Mouse (Mus musculus) hindbrain, embryonic 14.5 days (tissue): ENCODE results near the gene Tnrc6c. TPM values are rescaled to one million over a fixed set of nuclear protein-coding genes. Genes with fewer than 3 reads are reported as not detected.

Experiments
- ATAC-seq: fragments of 200-750 bp; cut with Nextera tagmentation; 2 replicates; pipeline ENCODE4 v1.8.0; 2017; ENCODE audit warnings: moderate number of reproducible peaks, mild to moderate bottlenecking, moderate TSS enrichment, moderate library complexity; ENCODE audit not compliant: low FRiP score
- DNase-seq: peaks from one replicate; pipeline ENCODE4 v3.0.0-alpha.2; 2015; ENCODE audit warnings: low spot score
- H3K27ac ChIP-seq: fragments of 300-500 bp; sonication (generic); 2 replicates; pipeline ENCODE4 v1.5.1; 2014; ENCODE audit warnings: mild to moderate bottlenecking, moderate library complexity
- H3K27me3 ChIP-seq: fragments of 300-500 bp; sonication (generic); 2 replicates; pipeline ENCODE4 v1.6.1; 2014; ENCODE audit warnings: mild to moderate bottlenecking, low read length, mixed read lengths; ENCODE audit not compliant: control insufficient read depth, insufficient read depth
- H3K36me3 ChIP-seq: fragments of 300-500 bp; sonication (generic); replicated peaks from 2 replicates; pipeline ENCODE4 v1.6.1; 2014; ENCODE audit not compliant: control insufficient read depth, insufficient read depth
- H3K4me1 ChIP-seq: fragments of 300-500 bp; sonication (generic); replicated peaks from 2 replicates; pipeline ENCODE4 v1.6.1; 2014; ENCODE audit warnings: antibody characterized with exemption, low read length, mixed read lengths; ENCODE audit not compliant: control insufficient read depth, insufficient read depth
- H3K4me2 ChIP-seq: fragments of 300-500 bp; sonication (generic); replicated peaks from 2 replicates; pipeline ENCODE4 v1.6.1; 2014; ENCODE audit warnings: mild to moderate bottlenecking, moderate library complexity
- H3K4me3 ChIP-seq: fragments of 300-500 bp; sonication (generic); replicated peaks from 2 replicates; pipeline ENCODE4 v1.5.1; 2014; ENCODE audit warnings: mild to moderate bottlenecking, low read length
- H3K9ac ChIP-seq: fragments of 300-500 bp; sonication (generic); 2 replicates; pipeline ENCODE4 v1.6.1; 2014
- H3K9me3 ChIP-seq: fragments of 300-500 bp; sonication (generic); 2 replicates; pipeline ENCODE4 v1.6.1; 2016; ENCODE audit warnings: low read length; ENCODE audit not compliant: control insufficient read depth
- WGBS: fragments of 180-500 bp; shearing (Covaris S2); extraction: QIAGEN DNeasy Blood & Tissue Kit; methylation state at CpG from one replicate; pipeline ENCODE4 v1.1.7; 2014; 5-methylcytosine and 5-hydroxymethylcytosine counted together
- polyA plus RNA-seq: library from polyadenylated mRNA; unstranded; fragments of >200 nt; fragmentation: Nextera tagmentation; extraction: Ambion mirVana; gene quantifications from 2 replicates; pipeline ENCODE4 v1.2.1, GENCODE M21; 2014

Tnrc6c gene
- polyA plus RNA-seq, 1 experiment from 2014 or later: 25.1 TPM

- DNase-seq: no peak
- Histone ChIP-seq H3K4me1 (0 out of 2 replicates have a peak, but pooled peaks cover 3% of the 10 kb centered on the region), H3K36me3 (no peaks in the 10 kb centered on the region), H3K4me2 (no peak overlapping the region), H3K9ac (no peak overlapping the region), H3K27ac (no peak overlapping the region), H3K9me3 (no peaks in the 10 kb centered on the region), H3K27me3 (no peaks in the 10 kb centered on the region), H3K4me3 (no peak overlapping the region)
- no peak for ATAC-seq
- WGBS: 93% methylated on average over 7 of the region's 7 CpGs
These were observed 118.3 kb downstream of the Tnrc6c start for GRCm38 (mm10) chr11:117772352-117772751.

DNA sequence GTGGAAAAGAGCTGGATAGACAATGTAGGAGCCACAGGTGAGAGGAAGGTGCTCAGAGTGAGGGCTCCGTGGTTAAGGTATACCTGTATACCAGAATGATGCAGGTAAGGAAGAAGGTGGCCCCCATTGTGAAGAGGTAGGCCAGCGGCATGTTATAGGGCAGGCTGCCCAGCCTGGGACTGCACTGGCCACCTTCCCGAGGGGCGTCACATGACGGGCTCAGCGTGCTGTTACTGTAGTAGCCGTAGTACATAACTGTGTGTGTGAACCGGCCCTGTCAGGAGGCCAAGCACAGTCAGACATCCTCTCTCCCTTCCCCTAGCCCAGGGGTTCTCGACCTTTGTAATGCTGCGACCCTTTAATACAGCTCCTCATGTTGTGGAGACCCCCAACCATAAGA is 120.8 kb downstream of the Tnrc6c start:
- WGBS: 92% methylated on average over 10 of the region's 10 CpGs
- no peak overlapping the region for H3K4me3 ChIP-seq
- peaks cover 14% of the 10 kb centered on the region for H3K4me1 ChIP-seq
- ATAC-seq (no peak), DNase-seq (no peak)
- H3K9ac ChIP-seq: no peak overlapping the region
- no peaks in the 10 kb centered on the region for H3K9me3 ChIP-seq
- H3K27ac ChIP-seq: no peak overlapping the region
- H3K36me3 ChIP-seq: no peaks in the 10 kb centered on the region
- peaks cover 2% of the 10 kb centered on the region; the same call in 1 of the 2 replicates for H3K27me3 ChIP-seq
- no peak overlapping the region for H3K4me2 ChIP-seq

DNA sequence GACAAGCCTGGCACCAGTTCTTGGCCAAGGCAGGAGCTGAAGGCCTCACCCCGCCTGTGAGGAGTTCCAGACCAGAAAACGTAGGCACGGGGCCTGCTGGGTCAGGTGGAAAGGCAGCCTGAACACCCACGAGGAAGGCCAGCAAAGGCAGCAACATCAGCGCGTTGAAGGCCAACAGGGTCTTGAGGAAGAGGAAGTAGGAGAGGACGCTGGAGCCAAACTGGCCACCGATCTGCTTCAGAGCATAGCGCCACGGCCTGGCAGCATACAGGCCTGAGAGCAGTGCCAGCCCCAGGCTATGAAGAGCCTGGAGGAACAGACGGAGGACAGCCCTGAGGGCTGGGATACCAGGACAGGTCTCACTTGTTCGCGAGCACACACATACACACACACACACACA is 121.5 kb downstream of the Tnrc6c start:
- no peak overlapping the region for H3K4me3 ChIP-seq
- no peak for ATAC-seq
- WGBS: 92% methylated on average over 11 of the region's 13 CpGs

GRCm38 (mm10) chr11:117776085-117776792 is 122.2 kb downstream of the Tnrc6c start:
- H3K9me3 ChIP-seq: no peaks in the 10 kb centered on the region
- H3K9ac ChIP-seq: no peak overlapping the region
- H3K4me2 ChIP-seq: no peak overlapping the region
- peaks cover 15% of the 10 kb centered on the region for H3K27me3 ChIP-seq
- peaks cover 20% of the 10 kb centered on the region for H3K4me1 ChIP-seq
- 90% methylated on average over 14 of the region's 14 CpGs for WGBS
- ATAC-seq (no peak), DNase-seq (no peak)
- H3K4me3 ChIP-seq: no peak overlapping the region
- H3K36me3 ChIP-seq: no peaks in the 10 kb centered on the region
- no peak overlapping the region for H3K27ac ChIP-seq

More for the DNA sequence above, 121.5 kb downstream of the Tnrc6c start:
- H3K9ac ChIP-seq: no peak overlapping the region
- peaks cover 8% of the 10 kb centered on the region for H3K27me3 ChIP-seq
- no peak overlapping the region for H3K4me2 ChIP-seq
- H3K9me3 ChIP-seq: no peaks in the 10 kb centered on the region
- no peak for DNase-seq
- H3K36me3 ChIP-seq: no peaks in the 10 kb centered on the region
- H3K4me1 ChIP-seq: peaks cover 16% of the 10 kb centered on the region
- no peak overlapping the region for H3K27ac ChIP-seq

DNA sequence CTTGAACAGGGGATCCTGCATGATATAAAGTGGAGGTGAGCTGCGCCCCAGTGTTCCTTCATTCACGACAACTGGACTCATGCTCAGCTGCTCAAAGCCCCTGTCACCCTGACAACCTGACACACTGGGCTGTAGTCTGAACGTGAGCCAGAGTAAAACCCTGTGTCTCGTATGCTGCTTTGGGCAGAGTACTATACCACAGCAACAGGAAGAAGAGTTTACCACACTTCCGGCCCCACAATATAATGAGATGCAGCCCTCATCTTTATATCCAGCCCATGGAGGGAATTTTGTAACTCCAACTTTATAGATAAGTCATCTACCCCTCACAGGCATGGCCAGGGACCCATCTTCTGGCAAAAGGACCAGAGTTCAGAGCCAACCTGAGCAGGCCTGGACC is 123.0 kb downstream of the Tnrc6c start:
- H3K9me3 ChIP-seq: no peaks in the 10 kb centered on the region
- no peak for DNase-seq
- no peak overlapping the region for H3K9ac ChIP-seq
- no peak overlapping the region for H3K4me2 ChIP-seq
- ATAC-seq: no peak
- no peak overlapping the region for H3K27ac ChIP-seq
- H3K4me1 ChIP-seq: peaks cover 20% of the 10 kb centered on the region
- 86% methylated on average over 5 of the region's 5 CpGs for WGBS
- H3K36me3 ChIP-seq: no peaks in the 10 kb centered on the region
- no peak overlapping the region for H3K4me3 ChIP-seq
- H3K27me3 ChIP-seq: peaks cover 23% of the 10 kb centered on the region

DNA sequence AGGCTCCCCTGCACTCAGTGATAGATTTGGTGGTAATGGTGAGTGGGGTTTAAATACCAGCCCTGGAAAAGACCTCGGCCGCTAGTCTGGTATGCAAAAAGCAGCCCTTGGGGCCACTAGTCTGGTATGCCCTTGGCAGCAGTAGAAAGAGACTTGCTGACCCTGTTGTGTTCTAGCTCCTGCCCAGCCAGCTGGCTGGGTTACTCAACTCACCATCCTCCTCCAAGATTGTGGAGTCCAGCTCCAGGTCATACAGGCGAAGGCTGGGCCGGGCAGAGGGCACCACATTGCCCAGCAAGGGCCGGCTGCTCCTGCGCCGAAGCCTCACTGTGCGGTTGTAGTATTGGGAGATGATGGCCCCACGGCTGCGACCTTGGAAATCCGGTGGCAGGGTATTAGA is 123.9 kb downstream of the Tnrc6c start:
- peaks cover 28% of the 10 kb centered on the region for H3K27me3 ChIP-seq
- H3K36me3 ChIP-seq: no peaks in the 10 kb centered on the region
- 91% methylated on average over 11 of the region's 11 CpGs for WGBS
- H3K27ac ChIP-seq: no peak overlapping the region
- H3K9ac ChIP-seq: no peak overlapping the region
- H3K9me3 ChIP-seq: no peaks in the 10 kb centered on the region
- no peak overlapping the region for H3K4me3 ChIP-seq
- no peak for ATAC-seq
- H3K4me2 ChIP-seq: no peak overlapping the region
- DNase-seq: no peak
- H3K4me1 ChIP-seq: peaks cover 22% of the 10 kb centered on the region

DNA sequence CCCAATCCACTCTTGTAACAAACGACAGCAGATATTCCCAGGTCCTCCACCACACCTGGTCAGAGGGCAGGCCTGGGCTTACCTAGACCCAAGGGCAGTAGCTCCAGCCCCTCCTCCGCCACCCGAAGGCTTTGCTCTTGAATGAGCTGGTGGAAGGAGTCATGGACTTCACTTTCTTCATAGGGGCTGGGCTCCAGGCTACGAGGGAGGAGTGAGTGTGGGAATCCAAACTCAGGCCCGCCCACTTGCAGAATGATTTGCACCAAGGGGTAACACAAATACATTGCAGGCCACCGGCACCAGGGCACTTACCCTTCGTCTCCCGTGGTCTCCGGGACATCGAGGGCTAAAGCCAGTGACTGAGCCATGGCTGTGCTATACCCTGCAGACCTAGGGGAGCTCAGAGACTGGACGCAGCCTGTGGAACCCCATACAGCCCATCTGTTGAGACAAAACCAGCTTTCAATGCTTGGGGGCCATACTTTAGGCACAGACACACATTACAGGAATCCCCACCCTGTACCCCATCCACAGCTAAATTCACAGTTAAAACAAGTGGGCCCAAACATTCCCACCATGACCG is 124.9 kb downstream of the Tnrc6c start:
- H3K9ac ChIP-seq: peak overlapping the region; percentile 40
- peak overlapping the region; percentile 74 for H3K27ac ChIP-seq
- H3K9me3 ChIP-seq: no peaks in the 10 kb centered on the region
- H3K4me3 ChIP-seq: no peak overlapping the region
- WGBS: 65% methylated on average over 12 of the region's 12 CpGs
- H3K36me3 ChIP-seq: no peaks in the 10 kb centered on the region
- H3K4me1 ChIP-seq: peaks cover 27% of the 10 kb centered on the region
- peak overlapping the region; percentile 54; the same call in 1 of the 2 replicates for H3K4me2 ChIP-seq
- no peak for ATAC-seq
- peaks cover 31% of the 10 kb centered on the region for H3K27me3 ChIP-seq
- no peak for DNase-seq

GRCm38 (mm10) chr11:117779434-117780198 is 125.5 kb downstream of the Tnrc6c start:
- Histone ChIP-seq H3K4me2 (peak overlapping the region; percentile 54), H3K27me3 (peaks cover 38% of the 10 kb centered on the region), H3K4me3 (peak overlapping the region; percentile 24), H3K9me3 (no peaks in the 10 kb centered on the region), H3K4me1 (peaks cover 27% of the 10 kb centered on the region), H3K27ac (peak overlapping the region; percentile 74), H3K36me3 (no peaks in the 10 kb centered on the region), H3K9ac (peak overlapping the region; percentile 40)
- peak; percentile 45; the same call in 1 of the 2 replicates for ATAC-seq
- WGBS: 5% methylated on average over 38 of the region's 38 CpGs
- peak; percentile 56 for DNase-seq

- ATAC-seq: peak; percentile 2; the same call in 1 of the 2 replicates
- Histone ChIP-seq H3K27ac (peak overlapping the region; percentile 74), H3K9me3 (no peaks in the 10 kb centered on the region), H3K4me2 (peak overlapping the region; percentile 54), H3K4me3 (peak overlapping the region; percentile 24), H3K27me3 (peaks cover 38% of the 10 kb centered on the region), H3K4me1 (peaks cover 27% of the 10 kb centered on the region), H3K36me3 (no peaks in the 10 kb centered on the region), H3K9ac (peak overlapping the region; percentile 40; the same call in 1 of the 2 replicates)
- WGBS: 2% methylated on average over 17 of the region's 17 CpGs
- no peak for DNase-seq
These were observed 126.1 kb downstream of the Tnrc6c start for GRCm38 (mm10) chr11:117780199-117780515.
